Mouse (Mus musculus) duodenum, adult 2 months (tissue): ENCODE data around the gene Ucn3. TPM values are rescaled to one million over a fixed set of nuclear protein-coding genes. Genes with fewer than 3 reads are reported as not detected.

Experiments used
- polyA plus RNA-seq: library from polyadenylated mRNA; depleted of rRNA; stranded (reverse); fragments of >200 nt; gene quantifications from 2 replicates; pipeline ENCODE4 v1.2.3, GENCODE M21; 2012; ENCODE audit warnings: low replicate concordance; rRNA removed

Ucn3 gene
- 2.0 and 4.2 TPM in 2 replicates for polyA plus RNA-seq

GRCm38 (mm10) chr13:3945249-3945648 is at the start of gene Ucn3:
Ucn3 (minus strand) TSS chr13:3945349.

GRCm38 (mm10) chr13:3917571-3918311 is 27.4 kb downstream of the Ucn3 start, which contains the start of the genes Net1 and Tubal3:
Net1 (minus strand) TSS chr13:3918220.
Tubal3 (plus strand) TSS chr13:3918274.

Other genes with a start within 250 kb of the Ucn3 start
- gene Calml3, start 141.0 kb downstream of the Ucn3 start, polyA plus RNA-seq: not detected in 2 replicates
- gene Calm4, start 107.6 kb downstream of the Ucn3 start, polyA plus RNA-seq: not detected in 2 replicates
- not detected in 2 replicates for gene Calm5, start 91.2 kb downstream of the Ucn3 start, polyA plus RNA-seq
- 23.2 and 32.9 TPM in 2 replicates for gene Net1, start 27.1 kb downstream of the Ucn3 start, polyA plus RNA-seq
- gene Tubal3, start 27.1 kb downstream of the Ucn3 start, polyA plus RNA-seq: 17.8 and 30.3 TPM in 2 replicates
- 0.40 and 1.2 TPM in 2 replicates for gene Akr1c14, start 103.7 kb upstream of the Ucn3 start, polyA plus RNA-seq
- gene Akr1c18, start 205.3 kb upstream of the Ucn3 start, polyA plus RNA-seq: not detected in 2 replicates
- gene Akr1c13, start 245.8 kb upstream of the Ucn3 start, polyA plus RNA-seq: 7.3 and 14.6 TPM in 2 replicates